Mouse (Mus musculus): Measurements from ENCODE around the gene Dis3l2.

DNA sequence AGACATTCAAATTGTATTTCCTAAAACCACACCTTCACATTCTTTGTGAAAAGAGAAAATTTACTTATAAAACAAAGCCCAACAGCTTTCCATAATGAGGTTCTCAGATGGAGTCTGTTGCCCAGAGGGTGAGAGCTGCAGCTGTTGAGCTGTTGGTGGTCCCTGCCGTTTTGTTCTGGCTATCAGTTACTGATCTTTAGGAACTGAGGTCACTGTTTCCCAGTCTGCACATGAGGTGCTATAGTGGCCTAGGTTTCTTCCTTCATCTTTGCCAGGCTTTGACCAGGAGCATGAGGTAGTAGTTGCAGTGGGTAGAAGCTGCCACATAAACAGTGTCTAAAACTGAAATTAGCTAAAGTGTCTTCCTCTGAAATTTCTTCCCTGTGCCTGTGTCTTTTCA, 155.8 kb downstream of the Dis3l2 start:
- no peak for TF ChIP-seq CTCF (IDR thresholded peaks at IDR 0.05; ENCODE audit: low read depth)
- no peak for TF ChIP-seq EP300 (IDR thresholded peaks at IDR 0.05; ENCODE audit: low read depth)
